8 mouse cellular contexts compared by ENCODE assay signal in the genomic region with DNA sequence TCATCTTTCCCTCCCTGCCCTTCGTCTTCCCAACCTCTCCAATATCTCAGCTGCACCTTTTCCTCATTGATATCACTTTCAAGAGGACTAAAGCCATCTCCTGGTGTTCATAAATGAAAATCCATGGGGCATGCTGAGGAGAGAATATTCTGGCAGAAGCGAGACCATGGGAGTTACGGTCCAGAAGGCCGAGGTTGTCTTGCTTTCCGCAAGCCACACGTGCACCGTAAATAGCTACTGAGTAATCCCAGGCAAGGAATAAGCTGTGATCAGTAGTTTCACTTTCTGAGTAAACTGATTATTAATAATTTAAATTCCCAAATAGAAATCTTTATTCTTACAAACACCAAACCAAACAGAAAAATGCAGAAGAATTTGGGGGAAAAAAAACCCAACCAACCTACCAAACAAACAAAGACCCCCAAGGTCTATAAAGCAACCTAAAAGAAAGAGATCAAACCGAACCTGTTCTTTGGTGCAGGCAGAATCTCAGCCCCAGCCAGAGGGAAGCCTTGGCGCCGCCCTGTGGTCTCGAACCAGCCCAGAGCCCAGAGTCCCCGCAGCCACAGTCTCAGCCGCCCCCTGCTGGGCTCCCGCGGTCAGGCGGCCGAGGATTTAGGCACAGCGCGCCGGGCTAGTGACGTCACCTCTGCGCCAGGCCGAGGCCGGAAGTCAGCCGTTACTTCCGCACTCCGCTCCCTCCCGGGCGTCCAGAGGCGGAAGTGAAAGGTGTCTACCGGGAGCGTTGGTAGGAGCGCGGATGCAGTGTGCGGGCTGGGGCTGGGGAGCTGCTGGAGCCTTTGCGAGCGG. TPM values are rescaled to one million over a fixed set of nuclear protein-coding genes. Genes with fewer than 3 reads are reported as not detected.
A peak's percentile ranks its signal among the peaks of the same experiment; 100 is the strongest.
DNase-seq lines count a peak whose midpoint lies in the region; ATAC-seq and TF ChIP-seq lines count a peak whose summit lies in the region.
"Not testable (repeated sequence)": the region's sequence is repeated elsewhere in the genome, so short reads cannot be mapped to it uniquely, and the experiment has no call there.

A gene (plus strand): TSS at position 697 of the 810 bp plus-strand sequence.

- H3K27me3 ChIP-seq in G1E (ENCODE audit: insufficient read depth, low read length); forebrain, embryonic 11.5 days (ENCODE audit: control insufficient read depth, insufficient read depth, low read length); heart, postnatal 0 days (ENCODE audit: control insufficient read depth, insufficient read depth, low read length); kidney, embryonic 14.5 days (ENCODE audit: control insufficient read depth, insufficient read depth, low read length); liver, postnatal 0 days (ENCODE audit: insufficient read depth, low read length); stomach, postnatal 0 days (ENCODE audit: control insufficient read depth, insufficient read depth, low read length): not testable (repeated sequence)

- DNase-seq in G1E (ENCODE audit: low spot score); forebrain, embryonic 11.5 days (ENCODE audit: low spot score); heart, postnatal 0 days (ENCODE audit: low spot score); liver, postnatal 0 days; stomach, postnatal 0 days (ENCODE audit: low spot score): not testable (repeated sequence)
- DNase-seq in cerebellum, adult 9-10 months, result peak; percentile 31

- H3K4me3 ChIP-seq in G1E (ENCODE audit: low read depth, low read length), result peak within 1 kb of the TSS; percentile 68
- peak within 1 kb of the TSS; percentile 37 for H3K4me3 ChIP-seq in forebrain, embryonic 11.5 days (ENCODE audit: low read depth, low read length)
- peak within 1 kb of the TSS; percentile 53 for H3K4me3 ChIP-seq in heart, postnatal 0 days (ENCODE audit: low read depth, low read length)
- H3K4me3 ChIP-seq in kidney, embryonic 14.5 days (ENCODE audit: low read length), result peak within 1 kb of the TSS; percentile 44
- H3K4me3 ChIP-seq in liver, postnatal 0 days (ENCODE audit: low read depth, low read length), result peak within 1 kb of the TSS; percentile 50
- peak within 1 kb of the TSS; percentile 41 for H3K4me3 ChIP-seq in stomach, postnatal 0 days (ENCODE audit: low read depth, low read length)

- ATAC-seq in G1E (ENCODE audit: extremely low read depth, insufficient number of reproducible peaks, low FRiP score, poor library complexity, severe bottlenecking), result peak; percentile 93
- ATAC-seq in forebrain, embryonic 11.5 days (replicated peaks; ENCODE audit: low FRiP score), result peak; percentile 99
- peak; percentile 98 for ATAC-seq in heart, postnatal 0 days (ENCODE audit: insufficient read depth, low read depth)
- peak; percentile 98 for ATAC-seq in kidney, embryonic 14.5 days (ENCODE audit: low FRiP score, low TSS enrichment)
- ATAC-seq in liver, postnatal 0 days, result peak; percentile 100
- peak; percentile 95 for ATAC-seq in monocyte, adult 5-6 weeks (replicated peaks; ENCODE audit: insufficient number of reproducible peaks, low FRiP score, low TSS enrichment, poor library complexity, severe bottlenecking)
- peak; percentile 100 for ATAC-seq in stomach, postnatal 0 days (ENCODE audit: low FRiP score, low TSS enrichment)

- TF ChIP-seq EP300 in heart, postnatal 0 days (IDR thresholded peaks at IDR 0.05; ENCODE audit: low read depth); liver, postnatal 0 days (IDR thresholded peaks at IDR 0.05; ENCODE audit: low read depth); stomach, postnatal 0 days (optimal IDR thresholded peaks at IDR 0.05): not testable (repeated sequence)

- H3K4me2 ChIP-seq in forebrain, embryonic 11.5 days (ENCODE audit: low read depth, low read length, severe bottlenecking), result peak within 1 kb of the TSS; percentile 41
- peak within 1 kb of the TSS; percentile 70 for H3K4me2 ChIP-seq in heart, postnatal 0 days (ENCODE audit: low read depth, low read length)
- H3K4me2 ChIP-seq in kidney, embryonic 14.5 days (replicated peaks; ENCODE audit: low read depth, low read length), result peak within 1 kb of the TSS; percentile 75
- H3K4me2 ChIP-seq in liver, postnatal 0 days (ENCODE audit: low read depth, low read length), result peak within 1 kb of the TSS; percentile 67
- peak within 1 kb of the TSS; percentile 70 for H3K4me2 ChIP-seq in stomach, postnatal 0 days (replicated peaks; ENCODE audit: low read depth)

- not testable (repeated sequence) for H3K27ac ChIP-seq in forebrain, embryonic 11.5 days (ENCODE audit: low read depth, low read length); heart, postnatal 0 days (ENCODE audit: low read depth); kidney, embryonic 14.5 days (ENCODE audit: low read depth, low read length); stomach, postnatal 0 days (replicated peaks)
- 0 out of 2 replicates have a peak within 1 kb of the TSS, but pooled peaks have one; percentile 1 for H3K27ac ChIP-seq in liver, postnatal 0 days (ENCODE audit: low read depth)

- not testable (repeated sequence) for H3K9me3 ChIP-seq in G1E (replicated peaks); forebrain, embryonic 11.5 days (ENCODE audit: control insufficient read depth, low read length); heart, postnatal 0 days (replicated peaks; ENCODE audit: control insufficient read depth, low read length); kidney, embryonic 14.5 days (ENCODE audit: control insufficient read depth, low read length); liver, postnatal 0 days (ENCODE audit: low read length); stomach, postnatal 0 days (ENCODE audit: control insufficient read depth, low read length)

- not testable (repeated sequence) for TF ChIP-seq CTCF in G1E (IDR thresholded peaks at IDR 0.05; ENCODE audit: low read depth, low read length)
- TF ChIP-seq CTCF in heart, postnatal 0 days (IDR thresholded peaks at IDR 0.05; ENCODE audit: low read depth), result peak; percentile 12; the same call in 1 of the 2 replicates
- peak; percentile 32; the same call in 1 of the 2 replicates for TF ChIP-seq CTCF in liver, postnatal 0 days (IDR thresholded peaks at IDR 0.05; ENCODE audit: low read depth)
- TF ChIP-seq CTCF in stomach, postnatal 0 days (IDR thresholded peaks at IDR 0.05; ENCODE audit: low read depth), result peak; percentile 43

- WGBS in forebrain, embryonic 11.5 days, result 70% methylated on average over 10 of the region's 37 CpGs
- 62% methylated on average over 11 of the region's 37 CpGs for WGBS in heart, postnatal 0 days
- 64% methylated on average over 11 of the region's 37 CpGs for WGBS in kidney, embryonic 14.5 days
- WGBS in liver, postnatal 0 days (ENCODE audit: insufficient replicate concordance), result 69% methylated on average over 10 of the region's 37 CpGs
- WGBS in stomach, postnatal 0 days, result 63% methylated on average over 11 of the region's 37 CpGs

- H3K4me1 ChIP-seq in G1E (ENCODE audit: insufficient read depth, low read depth, low read length); forebrain, embryonic 11.5 days (replicated peaks; ENCODE audit: control insufficient read depth, insufficient read depth, low read length); heart, postnatal 0 days (ENCODE audit: control insufficient read depth, insufficient read depth); kidney, embryonic 14.5 days (ENCODE audit: control insufficient read depth, insufficient read depth, low read length); liver, postnatal 0 days (ENCODE audit: insufficient read depth); stomach, postnatal 0 days (replicated peaks; ENCODE audit: control insufficient read depth, insufficient read depth): not testable (repeated sequence)

- not testable (repeated sequence) for H3K36me3 ChIP-seq in G1E (replicated peaks); forebrain, embryonic 11.5 days (ENCODE audit: control insufficient read depth, insufficient read depth, low read length); heart, postnatal 0 days (replicated peaks; ENCODE audit: control insufficient read depth, insufficient read depth, low read length); kidney, embryonic 14.5 days (ENCODE audit: control insufficient read depth, insufficient read depth, low read length); liver, postnatal 0 days (replicated peaks; ENCODE audit: insufficient read depth, low read length); stomach, postnatal 0 days (ENCODE audit: control insufficient read depth, insufficient read depth, low read length)

- peak within 1 kb of the TSS; percentile 33; the same call in 1 of the 2 replicates for H3K9ac ChIP-seq in forebrain, embryonic 11.5 days (ENCODE audit: low read length)
- H3K9ac ChIP-seq in heart, postnatal 0 days (replicated peaks; ENCODE audit: low read depth, low read length), result peak within 1 kb of the TSS; percentile 53
- peak within 1 kb of the TSS; percentile 51; the same call in 1 of the 2 replicates for H3K9ac ChIP-seq in kidney, embryonic 14.5 days (ENCODE audit: low read depth, low read length)
- H3K9ac ChIP-seq in liver, postnatal 0 days (replicated peaks), result peak within 1 kb of the TSS; percentile 47
- H3K9ac ChIP-seq in stomach, postnatal 0 days (ENCODE audit: low read length), result 0 out of 2 replicates have a peak within 1 kb of the TSS, but pooled peaks have one; percentile 32

RNA-seq across cellular contexts. Expression of the gene that starts here (rescaled TPM):
- total RNA-seq in G1E (2014; fragmentation: Nextera tagmentation) (8.9 and 10.2 TPM in 2 replicates), G1E (2017) (11.0 and 13.0 TPM in 2 replicates)
- 0.18 and 0.24 TPM in 2 replicates for polyA plus RNA-seq in G1E (2012)
- polyA plus RNA-seq in forebrain, embryonic 11.5 days (2014; fragmentation: Nextera tagmentation; extraction: Ambion mirVana), result 3.8 and 4.8 TPM in 2 replicates
- 0.57 TPM in 1 of 2 replicates, not detected in the other for total RNA-seq in heart, postnatal 0 days (2014; rRNA removed; ENCODE audit: low replicate concordance)
- 1.3 and 1.8 TPM in 2 replicates for polyA plus RNA-seq in heart, postnatal 0 days (2015; fragmentation: Nextera tagmentation; extraction: Ambion mirVana)
- 3.3 and 4.5 TPM in 2 replicates for polyA plus RNA-seq in kidney, embryonic 14.5 days (2014; fragmentation: Nextera tagmentation; extraction: Ambion mirVana)
- 1.1 TPM in 2 replicates for polyA plus RNA-seq in liver, postnatal 0 days (2015; fragmentation: Nextera tagmentation; extraction: Ambion mirVana)
- total RNA-seq in monocyte, adult 5-6 weeks (2017), result 6.2 to 15.3 TPM (median 7.7 TPM) in 3 replicates
- polyA plus RNA-seq in stomach, postnatal 0 days (2015; fragmentation: Nextera tagmentation; extraction: Ambion mirVana), result 1.5 and 1.9 TPM in 2 replicates
